Mouse (Mus musculus) erythroblast, embryonic 14.5 days (primary cell): ENCODE data around the gene Slc17a3.

Experiments used
- GATA1 ChIP-seq: IDR thresholded peaks from 2 replicates; pipeline ENCODE4 v1.6.1; 2012; ENCODE audit warnings: low read length, inconsistent platforms, mixed read lengths
- TAL1 ChIP-seq: IDR thresholded peaks from 3 replicates; pipeline ENCODE4 v1.6.1; 2012; ENCODE audit warnings: low read length, inconsistent platforms, mixed read lengths

DNA sequence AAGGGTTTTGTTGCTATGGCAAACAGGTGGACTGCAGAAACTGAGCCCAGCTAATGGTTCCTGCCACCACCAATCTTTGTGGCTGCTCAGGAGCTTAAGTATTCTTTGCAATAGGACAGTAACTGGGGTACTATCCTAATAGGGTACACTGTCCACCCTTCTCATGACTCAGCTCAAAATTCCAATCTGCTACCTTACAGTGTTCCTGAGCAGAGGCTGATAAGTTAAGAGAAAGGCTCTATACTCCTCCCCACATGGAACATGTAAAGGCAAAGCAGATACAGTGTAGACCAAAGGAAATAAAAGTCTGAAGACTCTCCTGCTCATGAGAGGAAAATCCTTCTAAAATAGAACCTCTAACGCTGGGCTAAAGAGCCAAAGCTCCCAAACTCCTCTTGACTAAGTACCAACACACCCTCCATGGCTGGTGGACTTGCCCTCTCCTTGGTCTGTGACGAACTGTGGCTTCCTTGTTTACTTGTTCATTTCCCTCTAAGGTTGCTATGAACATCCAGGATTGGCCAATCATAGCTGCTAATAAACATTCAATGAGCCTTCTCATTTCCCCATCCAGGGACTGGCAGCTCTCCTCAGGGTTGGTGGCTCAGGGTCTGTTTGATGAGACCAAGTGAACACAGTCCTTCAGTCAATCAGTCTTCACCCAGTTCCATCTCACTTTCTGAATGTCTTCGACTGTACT lies 47.9 kb downstream of the Slc17a3 start:
- TF ChIP-seq GATA1 (no peak), TAL1 (no peak)
